Mouse (Mus musculus): Measurements from ENCODE around the gene Ythdf1.

- TF ChIP-seq CTCF (conservative IDR thresholded peaks at IDR 0.05; ENCODE audit: low read length) (no peak), POU5F1 (IDR thresholded peaks at IDR 0.05; ENCODE audit: borderline replicate concordance, low read length) (no peak), NANOG (IDR thresholded peaks at IDR 0.05; ENCODE audit: borderline replicate concordance, low read length) (no peak)
Observed at GRCm38 (mm10) chr2:180891075-180891834, 29.5 kb downstream of the Ythdf1 start.
